Mouse (Mus musculus) small intestine, adult 2 months (tissue): Measurements from ENCODE around the gene Slc38a3. TPM values are rescaled to one million over a fixed set of nuclear protein-coding genes. Genes with fewer than 3 reads are reported as not detected.

Experiments
- H3K27ac ChIP-seq: fragments of 200-500 bp; 2 replicates; pipeline ENCODE4 v1.5.1; 2012; ENCODE audit warnings: low read depth, low read length, control low read depth, inconsistent platforms; ENCODE audit not compliant: insufficient read depth
- H3K27me3 ChIP-seq: fragments of 200-500 bp; 2 replicates; pipeline ENCODE4 v1.6.1; 2012; ENCODE audit warnings: mild to moderate bottlenecking, moderate library complexity, low read length, inconsistent platforms; ENCODE audit not compliant: control insufficient read depth, insufficient read depth
- H3K36me3 ChIP-seq: fragments of 200-500 bp; 2 replicates; pipeline ENCODE4 v1.6.1; 2012; ENCODE audit warnings: mild to moderate bottlenecking, low read length, control low read depth, inconsistent platforms; ENCODE audit not compliant: control insufficient read depth, insufficient read depth
- H3K4me1 ChIP-seq: fragments of 200-500 bp; 2 replicates; pipeline ENCODE4 v1.6.1; 2012; ENCODE audit warnings: low read length, inconsistent platforms, mixed read lengths; ENCODE audit not compliant: control insufficient read depth, insufficient read depth, insufficient read length
- H3K4me3 ChIP-seq: fragments of 200-500 bp; 2 replicates; pipeline ENCODE4 v1.5.1; 2012; ENCODE audit warnings: low read depth, mild to moderate bottlenecking, control low read depth, inconsistent platforms, low read length, moderate library complexity
- CTCF ChIP-seq: fragments of 200-500 bp; IDR thresholded peaks from 2 replicates; pipeline ENCODE4 v1.5.1; 2012; ENCODE audit warnings: low read depth, mild to moderate bottlenecking, control low read depth, inconsistent platforms, low read length, moderate library complexity, mixed read lengths; ENCODE audit not compliant: insufficient replicate concordance, insufficient read length; ENCODE audit errors: extremely low read depth
- POLR2A ChIP-seq: fragments of 200-500 bp; IDR thresholded peaks from 2 replicates; pipeline ENCODE4 v1.6.1; 2012; ENCODE audit warnings: low read depth, mild to moderate bottlenecking, control low read depth, inconsistent platforms, low read length, moderate library complexity
- WGBS: fragments of 180-500 bp; shearing (Covaris S2); methylation state at CpG from one replicate; pipeline ENCODE4 v1.1.7; 2018; 5-methylcytosine and 5-hydroxymethylcytosine counted together
- polyA plus RNA-seq: library from polyadenylated mRNA; depleted of rRNA; stranded (reverse); fragments of >200 nt; gene quantifications from 2 replicates; pipeline ENCODE4 v1.2.3, GENCODE M21; 2012

Gene Slc38a3
- polyA plus RNA-seq, 1 experiment: 2.8 TPM

DNA sequence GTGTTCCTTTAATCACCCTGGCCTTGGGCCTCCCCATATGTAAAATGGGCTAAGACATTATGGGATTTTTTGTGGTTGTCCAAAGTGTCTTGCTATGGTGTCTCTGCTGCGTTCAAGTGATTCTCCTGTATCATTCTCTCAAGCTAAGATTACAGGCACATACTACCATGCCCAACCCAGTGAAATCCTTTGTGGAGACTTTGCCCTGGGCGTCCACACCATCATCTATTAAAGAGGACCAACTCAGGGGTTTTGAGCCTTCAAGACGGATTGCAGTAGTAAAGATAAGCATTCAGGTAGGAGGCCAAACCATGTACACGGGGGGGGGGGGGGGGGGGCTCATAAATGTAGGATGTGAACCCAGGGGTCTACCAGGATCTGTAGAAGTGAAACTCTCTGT lies 14.7 kb downstream of the Slc38a3 start:
- no peak for TF ChIP-seq CTCF
- TF ChIP-seq POLR2A: no peak
- 26% methylated on average over 4 of the region's 4 CpGs for WGBS
- Histone ChIP-seq H3K4me3 (no peak overlapping the region), H3K27ac (peak overlapping the region; percentile 90), H3K4me1 (peaks cover 15% of the 10 kb centered on the region), H3K27me3 (no peaks in the 10 kb centered on the region), H3K36me3 (no peaks in the 10 kb centered on the region)

DNA sequence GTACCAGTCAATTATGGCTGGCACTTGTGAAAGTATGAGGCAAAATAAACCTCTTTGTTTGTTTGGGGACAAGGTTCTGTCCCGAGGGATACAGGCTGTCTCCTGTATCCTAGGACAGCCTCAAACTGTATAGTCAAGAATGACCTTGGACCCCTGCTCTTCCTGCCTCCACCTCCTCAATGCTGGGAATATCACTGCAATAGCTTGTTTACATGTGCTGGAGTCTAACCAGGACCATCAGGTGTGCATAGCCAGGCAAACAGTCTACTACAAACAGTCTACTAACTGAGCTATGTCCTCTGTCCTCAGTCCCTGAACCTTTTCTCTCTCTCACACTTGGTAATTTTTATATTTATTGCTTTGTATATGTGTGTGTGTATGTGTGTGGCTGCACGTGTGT lies 15.9 kb downstream of the Slc38a3 start:
- H3K4me3 ChIP-seq: no peak overlapping the region
- no peaks in the 10 kb centered on the region for H3K27me3 ChIP-seq
- no peak for TF ChIP-seq CTCF
- TF ChIP-seq POLR2A: no peak
- H3K27ac ChIP-seq: peak overlapping the region; percentile 40
- WGBS: 49% methylated on average over 2 of the region's 2 CpGs
- H3K36me3 ChIP-seq: no peaks in the 10 kb centered on the region
- peaks cover 15% of the 10 kb centered on the region for H3K4me1 ChIP-seq

DNA sequence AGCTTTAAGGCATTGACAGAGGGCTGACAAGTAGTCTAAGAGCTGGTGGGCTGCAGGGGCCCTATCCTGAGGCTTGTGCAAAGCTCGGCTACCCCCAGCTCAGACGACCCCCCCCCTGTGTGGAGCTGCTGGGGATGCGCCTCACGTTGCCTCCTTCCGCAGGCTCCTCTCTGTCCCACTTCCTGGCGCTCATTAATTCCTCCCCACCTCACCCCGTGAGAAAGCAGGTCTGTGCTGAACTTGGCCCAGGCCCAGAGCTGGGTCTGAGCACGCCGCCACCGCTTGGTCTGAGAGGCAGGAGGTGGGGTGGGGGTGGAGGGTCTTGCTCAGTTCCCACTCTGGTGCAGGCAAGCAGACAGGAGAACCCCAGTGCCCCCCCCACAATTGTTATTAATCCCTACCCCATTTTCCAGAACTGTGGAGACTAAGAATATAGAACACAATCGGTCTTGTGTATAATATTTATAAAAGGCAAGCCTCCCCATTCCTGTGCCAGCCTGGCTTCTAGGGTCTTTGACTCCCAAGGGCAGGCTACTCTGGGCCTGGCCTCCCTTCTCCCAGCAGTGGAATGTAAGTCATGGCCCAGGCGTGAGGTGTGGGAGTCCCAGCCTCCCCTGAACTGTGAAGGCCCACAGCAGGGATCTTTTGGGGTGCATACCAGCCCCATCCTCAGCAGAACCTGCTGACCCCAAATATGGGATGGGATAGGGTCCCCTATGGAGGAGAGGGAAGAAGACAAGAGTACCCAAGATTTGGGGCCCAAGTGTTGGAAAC lies 18.4 kb downstream of the Slc38a3 start:
- H3K36me3 ChIP-seq: no peaks in the 10 kb centered on the region
- TF ChIP-seq CTCF (no peak), POLR2A (no peak)
- 59% methylated on average over 12 of the region's 12 CpGs for WGBS
- H3K27ac ChIP-seq: no peak overlapping the region
- H3K4me1 ChIP-seq: peaks cover 13% of the 10 kb centered on the region
- H3K27me3 ChIP-seq: no peaks in the 10 kb centered on the region
- no peak overlapping the region for H3K4me3 ChIP-seq

DNA sequence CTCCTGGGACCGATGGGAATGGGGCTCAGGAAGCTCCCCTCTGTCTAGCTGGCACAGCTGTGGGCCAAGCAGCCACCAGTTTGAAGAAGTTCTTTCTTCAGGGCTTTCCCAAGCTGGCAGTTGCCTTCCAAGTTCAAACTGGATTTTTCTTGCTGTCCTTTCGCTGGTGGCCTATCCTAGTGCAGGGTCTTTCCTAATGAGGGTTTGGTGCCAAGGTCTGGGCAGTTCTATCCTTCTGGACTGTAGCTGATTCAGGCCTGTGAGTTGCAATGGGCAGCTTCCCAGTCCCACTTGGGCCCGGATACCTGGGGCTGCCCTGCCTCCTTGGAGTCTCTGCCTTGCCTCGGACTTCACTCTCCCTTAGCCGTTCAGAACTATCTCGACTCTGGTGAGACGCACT lies 19.1 kb downstream of the Slc38a3 start:
- Histone ChIP-seq H3K27ac (no peak overlapping the region), H3K4me1 (peaks cover 13% of the 10 kb centered on the region; the same call in 1 of the 2 replicates)
- WGBS: 77% methylated on average over 7 of the region's 7 CpGs

DNA sequence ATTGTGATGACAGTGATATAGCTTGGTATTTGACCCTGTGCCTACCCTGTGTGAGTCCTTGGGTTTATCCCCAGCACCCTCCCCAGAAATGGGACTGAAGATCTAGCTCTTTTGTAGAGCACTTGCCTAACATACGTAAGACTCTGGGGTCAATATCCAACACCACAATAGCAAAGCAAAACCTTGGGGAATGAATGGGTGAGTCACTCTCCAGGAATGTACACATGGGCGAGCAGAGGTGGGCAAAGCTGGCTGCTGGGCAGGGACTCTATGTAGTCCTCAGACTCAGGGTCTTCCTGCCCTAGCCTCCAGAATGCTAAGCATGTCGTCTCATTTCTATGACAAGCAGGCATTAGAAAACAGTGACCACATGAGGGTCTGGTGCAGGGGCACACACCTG lies 20.6 kb downstream of the Slc38a3 start:
- WGBS: 56% methylated on average over 3 of the region's 3 CpGs
- no peak overlapping the region for H3K4me3 ChIP-seq

More for the DNA sequence above, 19.1 kb downstream of the Slc38a3 start:
- no peak overlapping the region for H3K4me3 ChIP-seq
- no peaks in the 10 kb centered on the region for H3K27me3 ChIP-seq
- no peak for TF ChIP-seq CTCF
- TF ChIP-seq POLR2A: no peak
- H3K36me3 ChIP-seq: no peaks in the 10 kb centered on the region

DNA sequence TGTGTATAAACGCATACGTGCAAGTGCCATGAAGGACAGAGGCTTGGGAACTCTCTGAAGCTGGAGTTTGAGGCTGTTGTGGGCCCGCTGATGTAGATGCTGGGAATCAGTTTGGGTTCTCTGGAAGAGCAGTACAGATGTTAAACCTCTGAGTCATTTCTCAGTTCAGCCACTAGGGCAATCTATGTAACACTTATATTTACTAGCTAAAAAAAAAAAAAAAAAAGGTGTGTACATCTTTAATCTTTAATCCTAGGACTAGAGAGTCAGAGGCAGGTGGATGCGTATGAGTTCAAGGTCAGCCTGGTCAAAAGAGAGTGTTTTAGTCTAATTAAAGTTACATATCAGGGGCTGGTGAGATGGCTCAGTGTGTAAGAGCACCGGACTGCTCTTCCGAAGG lies 22.4 kb downstream of the Slc38a3 start:
- no peak overlapping the region for H3K4me3 ChIP-seq
- peaks cover 3% of the 10 kb centered on the region; the same call in 1 of the 2 replicates for H3K4me1 ChIP-seq
- H3K27ac ChIP-seq: no peak overlapping the region
- 74% methylated on average over 6 of the region's 6 CpGs for WGBS
- TF ChIP-seq POLR2A (no peak), CTCF (no peak)
- H3K27me3 ChIP-seq: no peaks in the 10 kb centered on the region
- H3K36me3 ChIP-seq: no peaks in the 10 kb centered on the region

More for the DNA sequence above, 20.6 kb downstream of the Slc38a3 start:
- H3K36me3 ChIP-seq: no peaks in the 10 kb centered on the region
- H3K27ac ChIP-seq: no peak overlapping the region
- H3K27me3 ChIP-seq: no peaks in the 10 kb centered on the region
- peaks cover 5% of the 10 kb centered on the region; the same call in 1 of the 2 replicates for H3K4me1 ChIP-seq
- TF ChIP-seq CTCF: no peak
- TF ChIP-seq POLR2A: no peak

DNA sequence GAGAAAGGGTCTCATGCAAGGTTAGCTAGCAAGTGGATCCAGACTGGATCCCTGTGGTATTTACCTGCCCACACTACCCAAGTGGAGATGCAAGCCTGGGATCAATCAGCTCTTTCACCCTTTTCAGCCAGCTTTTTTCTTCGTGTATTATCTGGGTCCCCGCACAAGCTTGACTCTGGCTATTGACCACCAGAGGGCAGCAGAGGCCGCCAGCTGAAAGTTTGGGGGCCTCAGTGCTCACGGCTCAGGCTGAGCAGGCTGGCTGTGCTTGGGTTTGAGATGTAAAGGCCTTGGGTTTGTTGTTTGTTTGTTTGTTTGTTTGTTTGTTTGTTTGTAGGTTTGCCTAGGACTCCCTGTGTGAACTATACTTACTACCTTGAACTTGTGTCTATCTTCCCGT lies 23.8 kb downstream of the Slc38a3 start:
- peak overlapping the region; percentile 42 for H3K27ac ChIP-seq
- 12% methylated on average over 5 of the region's 5 CpGs for WGBS
- TF ChIP-seq POLR2A (no peak), CTCF (peak; percentile 99)
- H3K36me3 ChIP-seq: no peaks in the 10 kb centered on the region
- peaks cover 3% of the 10 kb centered on the region; the same call in 1 of the 2 replicates for H3K4me1 ChIP-seq
- H3K4me3 ChIP-seq: no peak overlapping the region
- H3K27me3 ChIP-seq: no peaks in the 10 kb centered on the region

DNA sequence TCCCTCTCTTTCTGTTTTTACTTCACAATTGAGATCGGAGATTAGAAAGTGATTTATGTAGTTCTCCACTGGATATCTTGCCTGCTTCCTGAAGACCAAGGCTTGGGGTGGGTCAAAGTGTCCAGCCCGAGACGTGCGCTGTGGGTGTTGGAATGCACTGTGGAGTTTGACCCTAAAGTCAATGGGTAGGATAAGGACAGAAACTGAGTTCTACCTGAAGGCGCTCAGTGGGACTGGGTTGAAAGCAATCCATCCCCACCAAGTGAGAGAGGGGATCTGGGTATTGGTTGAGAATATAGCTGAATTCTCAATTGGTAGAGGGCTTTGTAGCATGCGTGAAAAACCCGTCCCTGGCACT lies 24.2 kb downstream of the Slc38a3 start:
- peak overlapping the region; percentile 58; the same call in 1 of the 2 replicates for H3K4me3 ChIP-seq
- H3K27ac ChIP-seq: peak overlapping the region; percentile 52
- no peaks in the 10 kb centered on the region for H3K36me3 ChIP-seq
- no peaks in the 10 kb centered on the region for H3K27me3 ChIP-seq
- WGBS: 23% methylated on average over 7 of the region's 7 CpGs
- H3K4me1 ChIP-seq: peaks cover 3% of the 10 kb centered on the region; the same call in 1 of the 2 replicates
- TF ChIP-seq CTCF: no peak
- TF ChIP-seq POLR2A: no peak
